Mouse (Mus musculus): ENCODE measurements around the gene Unc93b1. TPM values are rescaled to one million over a fixed set of nuclear protein-coding genes. Genes with fewer than 3 reads are reported as not detected.

Gene Unc93b1
- total and polyA plus RNA-seq, 2 experiments from 2014 or later = 16.3 to 19.9 TPM

DNA sequence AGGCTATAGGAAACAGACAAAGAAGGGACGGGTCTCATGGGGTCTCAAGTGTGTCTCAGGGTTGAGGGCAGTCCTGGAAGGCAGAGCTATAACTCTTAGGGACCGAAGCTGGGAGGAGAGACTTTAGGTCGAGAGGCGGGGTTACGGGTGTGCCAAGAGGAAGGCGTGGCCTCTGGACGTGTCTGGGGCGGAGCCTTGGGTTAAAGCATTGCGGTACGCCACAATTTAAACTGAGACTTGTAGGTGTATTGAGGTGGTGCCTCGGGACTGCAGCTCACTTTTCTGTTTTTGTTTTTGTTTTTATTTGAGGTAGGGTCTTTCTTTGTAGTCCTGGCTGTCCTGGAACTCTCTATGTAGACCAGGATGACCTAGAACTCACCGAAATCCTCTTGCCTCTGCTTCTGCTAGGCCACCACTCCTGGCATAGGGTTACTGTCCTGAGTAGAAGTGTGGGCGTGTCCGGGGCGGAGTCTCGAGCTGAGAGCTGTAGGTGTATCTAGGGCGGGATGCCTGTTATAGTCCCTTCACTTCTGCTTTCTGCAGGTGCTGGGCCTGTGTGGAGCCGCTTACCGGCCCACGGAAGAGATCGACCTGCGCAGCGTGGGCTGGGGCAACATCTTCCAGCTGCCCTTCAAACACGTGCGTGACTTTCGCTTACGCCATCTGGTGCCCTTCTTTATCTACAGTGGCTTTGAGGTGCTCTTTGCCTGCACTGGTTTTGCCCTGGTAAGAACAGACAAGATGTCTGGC is 8.2 kb downstream of the Unc93b1 start:
- WGBS = 29% methylated on average over 27 of the region's 27 CpGs
- Histone ChIP-seq H3K36me3 (ENCODE audit: insufficient read depth, low read length) (no peaks in the 10 kb centered on the region), H3K27me3 (ENCODE audit: insufficient read depth, low read length) (no peaks in the 10 kb centered on the region), H3K4me2 (ENCODE audit: low read depth, low read length) (0 out of 2 replicates have a peak overlapping the region, but pooled peaks have one; percentile 21), H3K27ac (no peak overlapping the region), H3K9ac (replicated peaks; ENCODE audit: low read length) (0 out of 2 replicates have a peak overlapping the region, but pooled peaks have one; percentile 28), H3K4me3 (ENCODE audit: low read length) (no peak overlapping the region), H3K4me1 (ENCODE audit: insufficient read depth, low read length) (no peaks in the 10 kb centered on the region), H3K9me3 (ENCODE audit: low read length) (no peaks in the 10 kb centered on the region)
- no peak for DNase-seq (ENCODE audit: low spot score)
- no peak for ATAC-seq
- TF ChIP-seq CTCF (IDR thresholded peaks at IDR 0.05; ENCODE audit: low read depth) = no peak

DNA sequence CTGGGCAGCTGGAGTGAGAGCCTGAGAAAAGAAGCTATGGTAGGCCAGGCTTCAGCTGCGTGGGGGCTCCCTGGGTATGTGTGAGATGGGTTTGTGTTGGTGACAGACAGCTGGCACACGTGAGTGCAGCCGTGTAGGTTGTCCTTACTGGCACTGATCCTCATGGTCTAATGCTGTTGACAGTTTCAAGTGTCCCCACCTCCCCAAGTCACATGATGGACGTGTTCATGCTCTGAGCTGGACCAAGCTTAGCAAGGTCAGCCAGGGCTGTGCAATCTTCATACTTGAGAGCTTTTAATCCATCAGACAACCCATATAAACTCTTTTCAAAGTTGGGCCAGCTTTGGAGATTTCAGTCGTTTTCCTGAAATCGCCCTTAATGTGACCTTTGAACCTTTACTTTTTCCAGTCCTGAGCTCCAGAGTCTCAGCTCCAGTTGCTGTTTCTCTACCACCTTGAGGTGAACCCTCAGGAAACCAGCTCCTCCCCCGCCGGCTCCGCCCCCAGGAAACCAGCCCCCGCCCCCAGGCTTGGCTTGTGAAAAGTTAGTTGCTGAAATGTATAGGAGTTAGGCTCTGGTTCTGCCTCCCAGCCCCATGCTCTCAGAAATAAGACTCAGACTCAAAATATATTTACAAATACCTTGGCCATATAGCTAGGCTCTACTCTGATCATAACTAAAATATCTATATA is 11.0 kb downstream of the Unc93b1 start:
- Histone ChIP-seq H3K9ac (replicated peaks; ENCODE audit: low read length) (no peak overlapping the region), H3K36me3 (ENCODE audit: insufficient read depth, low read length) (no peaks in the 10 kb centered on the region), H3K27me3 (ENCODE audit: insufficient read depth, low read length) (no peaks in the 10 kb centered on the region), H3K27ac (no peak overlapping the region), H3K9me3 (ENCODE audit: low read length) (no peaks in the 10 kb centered on the region), H3K4me2 (ENCODE audit: low read depth, low read length) (no peak overlapping the region), H3K4me3 (ENCODE audit: low read length) (no peak overlapping the region), H3K4me1 (ENCODE audit: insufficient read depth, low read length) (no peaks in the 10 kb centered on the region)
- TF ChIP-seq CTCF (IDR thresholded peaks at IDR 0.05; ENCODE audit: low read depth) = no peak
- DNase-seq (ENCODE audit: low spot score) = no peak
- no peak for ATAC-seq
- 32% methylated on average over 10 of the region's 10 CpGs for WGBS

DNA sequence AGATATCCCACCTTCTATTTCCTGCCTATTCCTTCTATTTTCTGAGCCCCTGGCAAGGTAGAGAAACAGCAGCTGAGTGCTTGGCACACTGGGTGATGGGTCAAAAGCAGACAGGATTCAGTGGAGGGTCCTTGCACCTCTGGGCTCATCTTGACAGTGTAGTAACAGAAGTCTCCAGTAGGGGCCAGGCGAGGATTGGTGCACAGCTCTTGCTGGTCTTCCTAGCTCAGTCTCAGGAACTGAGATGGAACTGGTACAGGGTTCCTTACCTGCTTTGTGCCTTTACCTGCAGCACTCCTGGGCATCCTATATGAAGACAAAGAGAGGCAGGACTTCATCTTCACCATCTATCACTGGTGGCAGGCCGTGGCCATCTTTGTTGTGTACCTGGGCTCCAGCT is 11.7 kb downstream of the Unc93b1 start:
- H3K27me3 ChIP-seq (ENCODE audit: insufficient read depth, low read length) = no peaks in the 10 kb centered on the region
- no peaks in the 10 kb centered on the region for H3K4me1 ChIP-seq (ENCODE audit: insufficient read depth, low read length)
- 18% methylated on average over 2 of the region's 2 CpGs for WGBS
- DNase-seq (ENCODE audit: low spot score) (peak; percentile 79), ATAC-seq (peak; percentile 86)
- no peak overlapping the region for H3K9ac ChIP-seq (replicated peaks; ENCODE audit: low read length)
- no peak overlapping the region for H3K4me2 ChIP-seq (ENCODE audit: low read depth, low read length)
- H3K4me3 ChIP-seq (ENCODE audit: low read length) = no peak overlapping the region
- no peaks in the 10 kb centered on the region for H3K36me3 ChIP-seq (ENCODE audit: insufficient read depth, low read length)
- H3K9me3 ChIP-seq (ENCODE audit: low read length) = no peaks in the 10 kb centered on the region
- peak; percentile 98 for TF ChIP-seq CTCF (IDR thresholded peaks at IDR 0.05; ENCODE audit: low read depth)
- no peak overlapping the region for H3K27ac ChIP-seq

DNA sequence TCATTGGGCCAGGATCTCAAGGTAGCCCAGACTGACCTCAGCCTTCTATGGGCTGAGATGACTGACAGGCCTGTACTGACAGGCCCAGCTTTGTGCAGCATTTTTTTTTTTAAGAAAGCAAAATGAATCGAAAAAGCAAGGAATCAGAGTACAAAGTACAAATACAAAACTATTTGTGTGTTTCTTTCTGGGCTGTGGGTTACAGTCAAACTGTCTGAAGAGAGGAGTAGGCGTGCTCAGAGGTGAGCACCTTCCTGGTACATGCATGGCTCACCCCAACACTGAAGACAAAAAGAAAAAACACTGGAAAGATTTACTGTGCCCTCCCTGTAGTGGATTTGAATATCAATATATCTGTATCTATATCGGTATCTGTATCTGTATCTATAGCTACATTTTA is 12.8 kb downstream of the Unc93b1 start:
- no peak for TF ChIP-seq CTCF (IDR thresholded peaks at IDR 0.05; ENCODE audit: low read depth)
- DNase-seq (ENCODE audit: low spot score) (no peak), ATAC-seq (no peak)
- Histone ChIP-seq H3K36me3 (ENCODE audit: insufficient read depth, low read length) (no peaks in the 10 kb centered on the region), H3K4me3 (ENCODE audit: low read length) (no peak overlapping the region), H3K4me1 (ENCODE audit: insufficient read depth, low read length) (no peaks in the 10 kb centered on the region), H3K9me3 (ENCODE audit: low read length) (no peaks in the 10 kb centered on the region), H3K27ac (no peak overlapping the region), H3K27me3 (ENCODE audit: insufficient read depth, low read length) (no peaks in the 10 kb centered on the region), H3K4me2 (ENCODE audit: low read depth, low read length) (no peak overlapping the region), H3K9ac (replicated peaks; ENCODE audit: low read length) (no peak overlapping the region)
- WGBS = 81% methylated on average over 3 of the region's 3 CpGs

DNA sequence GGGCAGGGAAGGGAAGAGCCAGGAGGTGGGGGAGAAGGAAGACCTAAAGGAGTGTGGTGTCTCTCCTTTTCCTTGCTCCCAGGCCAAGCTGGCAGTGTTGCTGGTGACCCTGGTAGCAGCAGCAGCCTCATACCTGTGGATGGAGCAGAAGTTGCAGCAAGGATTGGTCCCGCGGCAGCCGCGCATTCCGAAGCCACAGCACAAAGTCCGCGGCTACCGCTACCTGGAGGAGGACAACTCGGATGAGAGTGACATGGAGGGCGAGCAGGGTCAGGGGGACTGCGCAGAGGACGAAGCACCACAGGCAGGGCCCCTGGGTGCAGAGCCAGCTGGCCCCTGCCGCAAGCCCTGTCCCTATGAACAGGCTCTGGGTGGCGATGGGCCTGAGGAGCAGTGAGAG is 13.6 kb downstream of the Unc93b1 start:
- no peak overlapping the region for H3K4me2 ChIP-seq (ENCODE audit: low read depth, low read length)
- no peaks in the 10 kb centered on the region for H3K4me1 ChIP-seq (ENCODE audit: insufficient read depth, low read length)
- no peaks in the 10 kb centered on the region for H3K9me3 ChIP-seq (ENCODE audit: low read length)
- no peaks in the 10 kb centered on the region for H3K36me3 ChIP-seq (ENCODE audit: insufficient read depth, low read length)
- H3K4me3 ChIP-seq (ENCODE audit: low read length) = no peak overlapping the region
- no peak for DNase-seq (ENCODE audit: low spot score)
- ATAC-seq = no peak
- H3K27me3 ChIP-seq (ENCODE audit: insufficient read depth, low read length) = no peaks in the 10 kb centered on the region
- H3K9ac ChIP-seq (replicated peaks; ENCODE audit: low read length) = no peak overlapping the region
- no peak for TF ChIP-seq CTCF (IDR thresholded peaks at IDR 0.05; ENCODE audit: low read depth)
- WGBS = 79% methylated on average over 14 of the region's 14 CpGs
- H3K27ac ChIP-seq = no peak overlapping the region

DNA sequence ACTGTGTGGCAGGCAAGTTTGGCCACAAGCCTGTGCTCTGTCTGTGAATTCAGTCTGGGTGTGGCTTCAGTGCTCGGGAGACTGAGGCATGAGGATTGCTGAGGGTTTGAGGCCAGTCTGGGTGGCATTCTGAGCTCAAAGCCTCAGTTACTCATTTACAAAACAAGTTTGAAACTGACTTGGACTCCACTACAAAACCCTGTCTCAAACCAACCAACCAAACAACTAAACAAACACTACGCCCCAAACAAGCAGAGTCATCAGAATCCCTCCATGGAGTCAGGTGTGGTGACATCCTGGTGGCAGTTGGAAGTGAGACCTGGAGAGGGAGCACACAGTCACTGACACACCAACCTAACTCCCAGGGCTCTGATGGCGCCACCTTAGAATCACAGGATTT is 15.3 kb downstream of the Unc93b1 start:
- TF ChIP-seq CTCF (IDR thresholded peaks at IDR 0.05; ENCODE audit: low read depth) = no peak
- Histone ChIP-seq H3K9me3 (ENCODE audit: low read length) (no peaks in the 10 kb centered on the region), H3K9ac (replicated peaks; ENCODE audit: low read length) (no peak overlapping the region), H3K4me3 (ENCODE audit: low read length) (no peak overlapping the region), H3K4me1 (ENCODE audit: insufficient read depth, low read length) (no peaks in the 10 kb centered on the region), H3K27me3 (ENCODE audit: insufficient read depth, low read length) (no peaks in the 10 kb centered on the region), H3K36me3 (ENCODE audit: insufficient read depth, low read length) (no peaks in the 10 kb centered on the region), H3K27ac (no peak overlapping the region), H3K4me2 (ENCODE audit: low read depth, low read length) (no peak overlapping the region)
- ATAC-seq = no peak
- no peak for DNase-seq (ENCODE audit: low spot score)
- WGBS = 73% methylated on average over 3 of the region's 3 CpGs

DNA sequence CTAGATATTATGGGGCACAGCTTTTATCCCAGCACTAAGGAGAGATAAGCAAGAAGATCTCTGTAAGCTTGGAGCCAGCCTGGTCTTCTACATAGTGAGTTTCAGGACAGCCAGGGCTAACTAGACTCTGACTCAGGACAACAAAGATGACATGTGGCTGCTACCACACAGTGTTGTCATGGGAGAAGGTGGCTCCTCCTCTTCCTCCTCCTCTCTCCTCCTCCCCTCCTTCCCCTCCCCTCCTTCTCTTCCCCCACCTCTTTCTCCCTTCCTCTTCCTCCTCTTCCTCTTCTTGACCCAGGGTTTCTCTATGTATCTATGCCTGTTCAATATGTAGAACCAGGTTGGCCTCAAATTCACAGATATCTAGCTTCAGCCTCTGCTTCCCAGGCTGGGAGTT is 16.5 kb downstream of the Unc93b1 start:
- ATAC-seq (no peak), DNase-seq (ENCODE audit: low spot score) (no peak)
- H3K27ac ChIP-seq = no peak overlapping the region
- no peaks in the 10 kb centered on the region for H3K36me3 ChIP-seq (ENCODE audit: insufficient read depth, low read length)
- no peak overlapping the region for H3K9ac ChIP-seq (replicated peaks; ENCODE audit: low read length)
- H3K4me2 ChIP-seq (ENCODE audit: low read depth, low read length) = no peak overlapping the region
- H3K9me3 ChIP-seq (ENCODE audit: low read length) = no peaks in the 10 kb centered on the region
- H3K4me1 ChIP-seq (ENCODE audit: insufficient read depth, low read length) = no peaks in the 10 kb centered on the region
- no peak for TF ChIP-seq CTCF (IDR thresholded peaks at IDR 0.05; ENCODE audit: low read depth)
- H3K27me3 ChIP-seq (ENCODE audit: insufficient read depth, low read length) = no peaks in the 10 kb centered on the region
- H3K4me3 ChIP-seq (ENCODE audit: low read length) = no peak overlapping the region

Measured in hindbrain, postnatal 0 days (tissue).